Mouse (Mus musculus) MEL (cell line): ENCODE data around the gene Irf2bp1.

Source experiments
- CHD2 ChIP-seq: IDR thresholded peaks from 2 replicates; pipeline ENCODE4 v1.6.1; 2011; ENCODE audit warnings: low read length, improper control_type of control experiment
- CTCF ChIP-seq, 3 experiments: IDR thresholded peaks in 2 of 3; conservative IDR thresholded peaks in 1 of 3; 2 replicates each; pipeline ENCODE4 v1.5.1; 2011 to 2012; ENCODE audit warnings: low read length in 3 of 3, low read depth in 2 of 3, mild to moderate bottlenecking in 2 of 3, improper control_type of control experiment in 1 of 3, inconsistent platforms in 1 of 3, mixed read lengths in 1 of 3, moderate library complexity in 1 of 3; ENCODE audit not compliant: control insufficient read depth in 1 of 3, insufficient read depth in 1 of 3, poor library complexity in 1 of 3, severe bottlenecking in 1 of 3
- E2F4 ChIP-seq: IDR thresholded peaks from 2 replicates; pipeline ENCODE4 v1.6.1; 2011; ENCODE audit warnings: low read depth, low read length, improper control_type of control experiment, borderline replicate concordance
- ELF1 ChIP-seq: IDR thresholded peaks from 2 replicates; pipeline ENCODE4 v1.6.1; 2014; ENCODE audit warnings: low read depth, mild to moderate bottlenecking, inconsistent platforms, low read length, improper control_type of control experiment, moderate library complexity
- EP300 ChIP-seq, 2 experiments: IDR thresholded peaks; 2 replicates each; pipeline ENCODE4 v1.6.1; 2011; ENCODE audit warnings: improper control_type of control experiment in 2 of 2, low read length in 2 of 2, low read depth in 1 of 2, mild to moderate bottlenecking in 1 of 2
- GABPA ChIP-seq: IDR thresholded peaks from 2 replicates; pipeline ENCODE4 v1.6.1; 2012; ENCODE audit warnings: low read depth, mild to moderate bottlenecking, inconsistent platforms, low read length, improper control_type of control experiment, moderate library complexity
- NELFE ChIP-seq: IDR thresholded peaks from 2 replicates; pipeline ENCODE4 v1.6.1; 2011; ENCODE audit warnings: low read depth, low read length, improper control_type of control experiment
- POLR2A ChIP-seq, 2 experiments: IDR thresholded peaks; 2 replicates each; pipeline ENCODE4 v1.6.1; 2011 to 2012; ENCODE audit warnings: low read length in 2 of 2, mild to moderate bottlenecking in 2 of 2, control low read depth in 1 of 2, improper control_type of control experiment in 1 of 2, low read depth in 1 of 2, moderate library complexity in 1 of 2; ENCODE audit not compliant: control insufficient read depth in 1 of 2, insufficient read depth in 1 of 2, poor library complexity in 1 of 2
- RAD21 ChIP-seq: IDR thresholded peaks from 2 replicates; pipeline ENCODE4 v1.6.1; 2011; ENCODE audit warnings: mild to moderate bottlenecking, low read depth, low read length, improper control_type of control experiment
- USF1 ChIP-seq: IDR thresholded peaks from 2 replicates; pipeline ENCODE4 v1.6.1; 2014; ENCODE audit warnings: low read depth, mild to moderate bottlenecking, inconsistent platforms, low read length, improper control_type of control experiment, moderate library complexity

DNA sequence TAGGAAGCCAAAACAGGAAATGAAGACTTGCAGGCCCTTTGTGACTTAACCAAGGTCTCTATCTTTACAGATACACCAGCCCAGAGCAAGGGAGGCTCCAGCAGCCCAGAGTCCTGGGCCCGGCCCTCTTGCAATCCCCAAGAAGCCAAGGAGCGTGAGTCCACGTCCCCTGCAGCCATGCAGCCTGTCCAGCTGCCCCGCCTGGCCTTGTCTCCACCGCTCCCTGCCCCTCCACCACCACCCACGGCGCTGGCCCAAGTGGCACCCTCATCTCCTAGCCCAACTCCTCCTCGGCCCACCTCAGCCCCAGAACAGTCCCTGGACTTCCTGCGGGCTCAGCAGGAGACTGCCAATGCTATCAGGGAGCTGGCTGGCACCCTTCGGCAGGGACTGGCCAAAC is 3.4 kb upstream of the Irf2bp1 start:
- TF ChIP-seq POLR2A (IDR thresholded peaks at IDR 0.05; ENCODE audit: control insufficient read depth in 1 of 2, insufficient read depth in 1 of 2, low read depth in 1 of 2, low read length in 2 of 2, poor library complexity in 1 of 2) (no peak), GABPA (no peak), CHD2 (no peak), CTCF (IDR thresholded peaks at IDR 0.05 in 2 of 3, conservative IDR thresholded peaks at IDR 0.05 in 1 of 3; ENCODE audit: control insufficient read depth in 1 of 3, insufficient read depth in 1 of 3, low read depth in 2 of 3, low read length in 3 of 3, poor library complexity in 1 of 3, severe bottlenecking in 1 of 3) (no peak), E2F4 (no peak), USF1 (no peak), RAD21 (no peak), EP300 (IDR thresholded peaks at IDR 0.05; ENCODE audit: low read depth in 1 of 2, low read length in 2 of 2) (no peak), ELF1 (no peak), NELFE (no peak)
